ENCODE assay signal across 15 mouse cellular contexts in genomic region chr3:113606599-113606998, GRCm38 (mm10). TPM values are rescaled to one million over a fixed set of nuclear protein-coding genes. Genes with fewer than 3 reads are reported as not detected.
DNase-seq lines count a peak whose midpoint lies in the region; TF ChIP-seq lines count a peak whose summit lies in the region.
"Had no signal": no experiment of that assay in that cellular context is flagged by ENCODE, and none has a peak within 500 bp of the region (broad histone marks: within the 10 kb centered on the region; RNA-seq: fewer than 3 reads in every experiment).

Amy1 (minus strand) TSS chr3:113606699.

- H3K4me3 ChIP-seq in layer of hippocampus, adult 2 months: no peak within 1 kb of the TSS
- H3K4me3 ChIP-seq: embryonic facial prominence, embryonic 13.5 days; heart, embryonic 15.5 days; lung, embryonic 15.5 days had no signal

- no peak for TF ChIP-seq CTCF in layer of hippocampus, adult 2 months (conservative IDR thresholded peaks at IDR 0.05)

- intact Hi-C loops in left cerebral cortex, postnatal 10 days (cut with DNase I): no loop called here

- H3K27ac ChIP-seq in layer of hippocampus, adult 2 months: no peak within 1 kb of the TSS
- H3K27ac ChIP-seq: embryonic facial prominence, embryonic 13.5 days; heart, embryonic 15.5 days; lung, embryonic 15.5 days had no signal

- no peak for DNase-seq in adrenal gland, adult 18-20 months (ENCODE audit: low spot score in 2 of 2)
- DNase-seq in adrenal gland, adult (ENCODE audit: inconsistent age in 2 of 2, low spot score in 1 of 2): no peak
- DNase-seq in layer of hippocampus, adult 2 months (ENCODE audit: low spot score in 2 of 2): no peak
- DNase-seq in layer of hippocampus, postnatal 14 days (ENCODE audit: low spot score in 2 of 2): no peak
- no peak for DNase-seq in adrenal gland, postnatal 10 days
- DNase-seq in left cerebral cortex, postnatal 10 days (ENCODE audit: extremely low spot score in 1 of 2, low spot score in 2 of 2): no peak
- no peak for DNase-seq in right cerebral cortex, postnatal 10 days (ENCODE audit: low spot score in 2 of 2)
- no peak for DNase-seq in lung, postnatal 36 days
- DNase-seq: cerebellum, adult 8-10 months; kidney, postnatal 36 days; thymus, adult 2 months had no signal

RNA-seq across cellular contexts. Expression of gene Amy1, which starts in this region (rescaled TPM):
- 10 to 100 TPM; 54.4 to 71.4 TPM for total RNA-seq in adrenal gland, adult 18-20 months (2021)
- total RNA-seq in layer of hippocampus, adult 2 months (2021): 10 to 100 TPM; 12.5 to 13.1 TPM
- 10 to 100 TPM in 1 of 2 experiments, 1 to 10 TPM in 1; 8.9 to 11.4 TPM for total RNA-seq in layer of hippocampus, postnatal 14 days (2021)
- total RNA-seq in adrenal gland, postnatal 10 days (2021): 10 to 100 TPM; 33.0 to 60.6 TPM
- 10 to 100 TPM; 11.2 to 15.1 TPM for total RNA-seq in left cerebral cortex, postnatal 10 days (2021)
- total RNA-seq: monocyte, adult 5-6 weeks had no signal
